Mouse (Mus musculus) adrenal gland, postnatal 36 days (tissue): ENCODE measurements around the gene Atp6ap1. TPM values are rescaled to one million over a fixed set of nuclear protein-coding genes. Genes with fewer than 3 reads are reported as not detected.

ENCODE experiments used
- DNase-seq, 2 experiments: peaks; one replicate each; pipeline ENCODE4 v3.0.0; 2021; ENCODE audit warnings: mixed read lengths in 1 of 2
- long read RNA-seq, 2 experiments: library from polyadenylated mRNA; stranded (forward); transcript quantifications; one replicate each; pipeline ENCODE4 v2.0.0; 2021; ENCODE audit warnings: borderline sequencing depth in 2 of 2
- total RNA-seq, 2 experiments: library from RNA; stranded (reverse); gene quantifications; 2 replicates each; pipeline ENCODE4 v1.2.3; 2021

Gene Atp6ap1
- total RNA-seq = 100 to 1,000 TPM; 235 to 239 TPM
- long read RNA-seq, experiment 1, transcript Atp6ap1-201 (10 exons, 2,189 nt) = major isoform, 138 of 173 reads
- long read RNA-seq, experiment 1, partial matches to known transcripts = 27 of 173 reads
- long read RNA-seq, experiment 1, other reads (novel, unspliced or antisense) = 8 of 173 reads
- long read RNA-seq, experiment 2, transcript Atp6ap1-201 (10 exons, 2,189 nt) = major isoform, 62 of 74 reads
- long read RNA-seq, experiment 2, partial matches to known transcripts = 10 of 74 reads
- long read RNA-seq, experiment 2, other reads (novel, unspliced or antisense) = 2 of 74 reads

- DNase-seq = peak; percentile 92 to 93
These were observed at the start of gene Atp6ap1 for GRCm38 (mm10) chrX:74296538-74297448. Gene Atp6ap1 (plus strand): TSS chrX:74297097.

GRCm38 (mm10) chrX:74248651-74249050, 48.2 kb upstream of the Atp6ap1 start:
- DNase-seq = peak; percentile 53 to 69

- peak; percentile 76 to 82 for DNase-seq
These were observed 47.3 kb upstream of the Atp6ap1 start, which contains the start of gene Flna for GRCm38 (mm10) chrX:74249615-74250014. Gene Flna (minus strand): TSS chrX:74249820.

- DNase-seq = peak; percentile 87 to 88
These were observed 42.6 kb upstream of the Atp6ap1 start, which contains the start of gene Emd for GRCm38 (mm10) chrX:74254153-74254887. Gene Emd (plus strand): TSS chrX:74254687.

- no peak for DNase-seq
These were observed 41.9 kb upstream of the Atp6ap1 start for GRCm38 (mm10) chrX:74254888-74255565.

GRCm38 (mm10) chrX:74257746-74258145, 39.2 kb upstream of the Atp6ap1 start:
- DNase-seq = no peak

GRCm38 (mm10) chrX:74269736-74270061, 27.2 kb upstream of the Atp6ap1 start:
- DNase-seq = no peak

- peak; percentile 88 to 91 for DNase-seq
These were observed 26.6 kb upstream of the Atp6ap1 start, which contains the start of gene Rpl10 for GRCm38 (mm10) chrX:74270062-74270901. Gene Rpl10 (plus strand): TSS chrX:74270812.

- peak in 1 of 2 experiments; percentile 26 for DNase-seq
These were observed 25.9 kb upstream of the Atp6ap1 start for GRCm38 (mm10) chrX:74270902-74271551.

GRCm38 (mm10) chrX:74273422-74274322, 23.2 kb upstream of the Atp6ap1 start:
- no peak for DNase-seq

- no peak for DNase-seq
These were observed 19.0 kb upstream of the Atp6ap1 start for GRCm38 (mm10) chrX:74277916-74278315.

- no peak for DNase-seq
These were observed 15.7 kb upstream of the Atp6ap1 start for GRCm38 (mm10) chrX:74281041-74281731.

- peak; percentile 86 to 87 for DNase-seq
These were observed 15.0 kb upstream of the Atp6ap1 start, which contains the start of the genes Taz and Dnase1l1 for GRCm38 (mm10) chrX:74281732-74282394. Gene Taz (plus strand): TSS chrX:74281912. Gene Dnase1l1 (minus strand): TSS chrX:74282337.

- DNase-seq = peak; percentile 85 to 90
These were observed 14.4 kb upstream of the Atp6ap1 start for GRCm38 (mm10) chrX:74282395-74283091.

GRCm38 (mm10) chrX:74283092-74283437, 13.8 kb upstream of the Atp6ap1 start:
- DNase-seq = no peak

- no peak for DNase-seq
These were observed 3.5 kb upstream of the Atp6ap1 start for GRCm38 (mm10) chrX:74293431-74293830.

GRCm38 (mm10) chrX:74298348-74298747, 1.5 kb downstream of the Atp6ap1 start:
- DNase-seq = no peak
